Mouse (Mus musculus): ENCODE measurements around the gene Rab5if.

DNA sequence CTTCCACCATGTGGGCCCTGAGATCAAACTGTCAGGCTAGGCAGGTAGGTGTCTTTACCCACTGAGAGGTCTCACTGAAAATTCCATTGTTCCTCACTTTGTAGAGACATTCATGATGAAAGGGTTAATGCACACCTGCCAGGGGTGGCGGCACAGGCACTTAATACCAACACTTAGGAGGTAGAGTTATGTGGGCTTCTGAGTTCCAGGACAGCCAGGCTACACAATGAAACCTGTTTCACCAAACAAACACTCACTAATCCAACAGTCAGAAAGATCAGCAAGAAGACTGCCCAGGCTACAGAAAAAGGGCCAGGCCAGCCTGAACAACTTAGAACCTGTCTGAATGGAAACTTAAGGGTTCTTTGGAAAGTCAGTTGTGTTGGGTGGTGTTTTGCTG, 46.8 kb upstream of the Rab5if start:
- TF ChIP-seq POLR2A (IDR thresholded peaks at IDR 0.05; ENCODE audit: low read depth, low read length) (no peak), CTCF (conservative IDR thresholded peaks at IDR 0.05; ENCODE audit: insufficient read depth, insufficient read length, low read depth, low read length) (no peak)
